Mouse (Mus musculus) T-helper 2 cell (primary cell): ENCODE measurements at regions not wholly inside any gene's neighbourhood (a gene's known extent, or its start where the extent isn't known, plus 50 kb on each side); places are given as distances from the start of the nearest gene placed in this dataset.

Experiments used
- in situ Hi-C: fragments of 300-600 bp; cut with MboI, MseI; formaldehyde crosslinking; loops from one replicate; pipeline ENCODE4 v1.15.1; 2025; ENCODE audit warnings: high pct_unique_total_duplicates

DNA sequence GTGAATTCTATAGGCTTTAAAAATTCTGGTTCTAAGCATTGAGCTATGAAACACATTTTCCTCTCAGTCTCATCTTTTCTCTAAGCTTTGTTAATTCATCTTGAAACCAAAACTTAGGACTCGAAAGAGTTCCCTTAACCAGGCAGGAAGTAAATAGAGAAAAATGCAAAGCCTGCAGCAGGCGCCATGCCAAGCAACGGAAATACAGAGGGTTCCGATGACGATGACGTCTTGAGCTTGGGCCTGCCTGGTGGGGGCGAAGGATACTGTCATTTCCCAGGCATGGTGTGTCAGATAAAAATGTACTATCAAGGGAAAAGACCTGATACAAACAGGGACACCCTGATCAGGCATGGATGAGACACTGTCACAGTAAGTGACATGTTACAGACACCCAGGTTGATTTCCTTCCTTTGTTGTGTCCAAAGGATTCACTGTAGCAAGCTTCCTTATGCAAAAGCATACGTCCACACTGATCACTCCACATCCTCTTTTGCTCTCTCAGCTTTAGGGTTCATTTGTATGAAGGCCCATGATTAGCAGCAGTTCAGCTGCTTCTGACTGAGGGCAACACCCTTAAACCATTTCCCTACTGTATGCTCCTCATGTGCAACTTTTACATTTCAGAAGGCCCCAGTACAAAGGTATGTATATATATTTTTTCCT is 135.0 kb downstream of the Cemip2 start:
- in situ Hi-C loops = no loop called here

DNA sequence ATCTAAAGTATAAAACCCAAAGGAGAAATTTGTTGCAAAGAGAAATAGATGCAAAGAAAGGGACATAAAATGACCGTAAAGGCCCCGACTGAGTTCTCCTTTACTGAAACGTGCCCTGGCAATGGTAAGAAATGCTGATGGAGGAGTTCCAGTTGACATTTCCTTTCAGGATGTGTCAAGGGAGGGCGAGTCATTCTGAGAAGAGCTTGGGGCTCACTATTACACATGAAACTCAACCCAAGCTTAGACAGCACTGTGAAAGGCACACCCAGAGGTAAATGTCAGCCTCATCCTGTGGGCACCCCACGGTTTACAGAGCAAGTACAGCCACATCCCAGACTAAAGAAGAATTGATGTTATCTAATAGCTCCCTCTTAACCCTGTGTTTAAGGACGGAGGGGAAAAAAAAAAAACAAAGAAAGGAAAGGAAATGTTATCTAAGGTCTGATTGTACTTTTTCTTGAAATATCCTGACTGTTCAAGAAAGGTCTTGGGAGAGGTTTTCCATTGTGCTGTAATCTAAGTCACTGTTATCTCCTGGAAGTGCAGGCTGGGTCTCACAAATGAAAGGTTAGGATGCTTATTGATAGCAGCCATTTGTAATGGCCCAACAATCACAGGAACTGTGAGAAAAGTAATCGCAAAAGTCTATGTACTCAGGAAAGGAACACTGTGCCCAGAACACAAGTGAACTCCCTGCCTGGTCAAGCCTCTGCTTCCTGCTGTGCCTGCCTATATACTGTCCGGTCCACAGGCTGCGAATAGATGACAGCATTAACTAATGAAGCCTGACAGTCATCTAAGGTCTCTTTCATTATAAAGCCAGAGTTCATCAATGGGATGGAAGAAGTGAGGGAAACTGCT is 135.8 kb downstream of the Cemip2 start:
- in situ Hi-C loops = no loop called here

DNA sequence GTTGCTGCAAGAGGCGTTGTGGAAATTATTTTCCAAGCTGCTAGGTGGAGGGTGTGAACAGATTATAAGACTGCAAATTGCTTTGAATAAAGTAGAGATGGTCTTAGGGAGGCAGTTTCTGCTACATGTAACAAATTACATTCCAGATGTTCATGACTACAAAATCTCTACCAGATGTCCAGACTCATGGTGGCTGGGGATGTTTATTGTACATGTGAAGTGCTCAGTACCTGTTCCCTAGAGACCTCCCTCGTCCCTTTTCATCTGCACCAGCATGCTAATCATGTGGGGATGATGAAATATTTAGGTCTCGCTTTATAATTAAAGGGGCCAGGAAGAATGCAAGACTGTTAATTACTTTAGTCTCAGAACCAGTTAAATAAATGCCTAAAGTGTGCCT is 136.5 kb downstream of the Cemip2 start:
- in situ Hi-C loops = no loop called here

DNA sequence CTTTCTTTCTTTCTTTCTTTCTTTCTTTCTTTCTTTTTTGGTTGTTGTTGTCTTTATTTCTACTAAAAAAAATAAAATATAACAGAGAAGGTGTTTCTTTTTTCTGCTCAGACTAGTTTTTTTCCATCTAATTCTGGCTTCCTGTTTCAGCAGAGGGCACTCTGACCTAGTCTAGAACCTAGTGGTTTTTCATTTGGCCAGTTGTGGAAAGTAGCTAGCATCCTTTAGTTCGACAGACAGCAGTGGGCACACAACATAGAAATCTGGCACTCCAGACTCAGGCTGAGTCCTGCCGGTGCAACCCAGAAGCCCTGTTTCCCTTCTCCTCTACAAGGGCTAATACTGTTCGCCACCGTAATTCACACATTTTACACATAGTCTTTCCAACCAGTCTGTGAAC is 140.0 kb downstream of the Cemip2 start:
- in situ Hi-C loops = no loop called here

DNA sequence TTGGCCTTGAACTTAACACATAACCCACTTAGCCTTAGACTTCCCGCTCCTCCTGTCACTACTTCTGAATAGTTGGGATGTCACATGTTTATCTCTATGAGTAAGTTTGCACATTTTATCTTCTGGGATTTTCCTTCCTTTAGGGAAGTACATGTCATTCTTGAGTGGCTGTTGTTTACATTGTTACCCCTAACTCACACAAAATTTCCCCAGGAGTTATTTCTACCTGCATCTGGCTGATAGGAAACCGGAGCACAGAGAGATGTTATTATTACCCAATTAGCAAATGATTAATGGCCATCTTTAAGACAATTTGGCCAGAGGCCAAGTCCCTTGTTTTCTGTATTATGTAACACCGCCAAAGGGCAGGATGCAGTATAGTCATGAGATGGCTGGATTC is 140.9 kb downstream of the Cemip2 start:
- in situ Hi-C loops = no loop called here

DNA sequence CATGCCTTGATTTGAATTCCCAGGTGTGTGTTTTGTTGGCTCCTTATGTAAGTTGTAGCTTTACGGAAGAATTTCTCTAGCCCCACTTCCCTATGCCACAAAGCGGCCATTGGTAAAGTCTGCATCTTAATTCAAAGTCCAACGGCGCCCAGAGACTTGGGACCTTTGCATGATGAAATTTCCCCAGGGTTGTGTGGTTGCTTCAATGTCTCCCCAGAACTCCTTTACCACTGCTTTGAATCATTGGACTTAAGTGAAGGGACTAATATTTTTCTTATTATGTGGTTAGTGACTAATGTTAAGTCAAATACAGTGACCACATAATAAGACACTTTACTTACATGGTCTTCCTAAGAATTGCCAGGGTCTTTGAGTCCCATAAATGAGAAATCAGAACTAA is 162.0 kb downstream of the Cemip2 start:
- in situ Hi-C loops = no loop called here

DNA sequence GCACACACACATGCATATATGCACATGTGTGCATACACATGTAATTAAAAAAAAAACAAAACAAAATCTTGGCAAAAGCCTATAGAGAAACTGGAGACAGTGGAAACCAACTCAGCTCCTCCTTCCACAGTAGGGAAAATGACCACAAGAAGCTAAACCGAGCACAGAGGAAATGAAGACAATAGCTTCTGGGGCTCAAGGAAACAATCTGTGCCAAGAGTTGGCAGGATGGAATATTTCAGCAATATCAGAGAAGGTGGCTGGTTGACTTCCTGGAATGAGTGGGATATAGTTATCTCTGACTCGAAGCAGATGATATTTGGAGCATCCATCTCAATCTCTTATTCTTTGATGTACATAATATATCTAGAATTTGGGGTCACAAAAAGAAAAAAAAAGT is 163.6 kb downstream of the Cemip2 start:
- in situ Hi-C loops = no loop called here

DNA sequence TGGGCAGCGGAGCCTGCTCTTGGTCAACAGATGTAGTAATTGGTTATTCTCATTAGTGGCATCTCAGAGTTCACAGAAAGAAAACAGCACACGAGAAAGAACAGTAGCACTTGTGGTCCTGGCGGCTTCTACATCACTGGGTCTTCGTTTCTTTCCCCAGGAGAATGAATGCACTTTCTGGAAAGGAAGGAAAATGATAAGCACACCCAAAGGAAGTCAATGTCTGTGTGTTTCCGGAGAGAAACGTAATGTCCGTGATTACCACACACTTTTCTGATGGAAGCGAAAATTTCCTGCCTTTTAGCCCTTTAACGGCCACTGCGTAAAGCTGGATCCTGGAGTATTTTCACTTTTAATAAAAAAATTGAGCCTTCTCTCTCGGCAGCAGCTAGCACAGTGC is 164.1 kb downstream of the Cemip2 start:
- in situ Hi-C loops = no loop called here

DNA sequence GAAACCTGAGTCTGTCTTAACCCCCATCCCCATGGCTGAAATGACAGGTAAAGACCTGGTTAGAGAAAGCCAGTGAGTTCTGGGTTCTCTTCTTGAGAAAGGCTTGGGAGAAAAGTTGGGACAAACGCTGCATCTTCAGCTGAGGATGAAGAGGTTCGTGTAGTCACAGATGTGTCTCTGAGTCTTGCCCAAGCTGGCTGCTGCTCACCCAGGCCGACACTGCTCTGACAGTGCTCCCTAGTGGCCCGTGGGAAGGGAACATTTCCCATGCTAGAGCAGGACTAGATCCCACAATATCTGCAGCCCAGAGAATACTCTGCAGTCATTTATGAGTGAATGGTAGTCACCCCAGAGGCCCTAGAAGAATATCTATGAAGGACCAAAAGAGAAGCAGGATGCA is 165.3 kb downstream of the Cemip2 start:
- in situ Hi-C loops = no loop called here

DNA sequence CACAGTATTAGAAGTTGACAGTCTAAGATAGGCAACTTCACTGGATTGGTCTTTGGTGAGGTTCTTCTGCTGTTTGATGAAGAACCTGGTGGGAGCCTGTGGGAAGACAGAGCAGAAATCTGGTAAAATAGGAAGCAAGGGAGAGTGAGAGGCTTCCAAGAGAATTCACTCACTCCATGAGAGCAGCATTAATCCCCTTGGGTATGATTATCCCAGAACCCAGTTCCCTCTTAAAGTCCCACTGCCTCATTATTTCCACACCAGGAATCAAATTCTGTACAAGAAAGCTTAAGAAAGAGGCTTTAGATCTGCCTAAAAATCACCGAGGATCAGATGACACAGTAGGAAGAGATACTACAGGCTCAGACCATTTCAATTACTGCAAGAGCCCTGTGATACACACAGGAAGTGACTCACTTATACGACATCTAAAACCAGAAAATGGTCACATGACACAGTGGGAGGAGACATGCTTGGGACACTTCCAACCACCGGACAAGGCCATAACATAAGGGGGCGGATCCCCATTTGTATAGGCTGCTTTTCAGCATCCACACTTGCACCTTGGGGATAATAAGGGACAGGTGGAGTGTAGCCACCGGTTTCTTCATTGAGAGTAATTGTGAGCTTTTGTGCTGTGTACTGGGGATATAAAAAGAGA is 168.2 kb downstream of the Cemip2 start:
- in situ Hi-C loops = loop anchor here (5.0 kb wide), 1 partner anchor 84 kb away; no protein-coding TSS in a partner anchor

DNA sequence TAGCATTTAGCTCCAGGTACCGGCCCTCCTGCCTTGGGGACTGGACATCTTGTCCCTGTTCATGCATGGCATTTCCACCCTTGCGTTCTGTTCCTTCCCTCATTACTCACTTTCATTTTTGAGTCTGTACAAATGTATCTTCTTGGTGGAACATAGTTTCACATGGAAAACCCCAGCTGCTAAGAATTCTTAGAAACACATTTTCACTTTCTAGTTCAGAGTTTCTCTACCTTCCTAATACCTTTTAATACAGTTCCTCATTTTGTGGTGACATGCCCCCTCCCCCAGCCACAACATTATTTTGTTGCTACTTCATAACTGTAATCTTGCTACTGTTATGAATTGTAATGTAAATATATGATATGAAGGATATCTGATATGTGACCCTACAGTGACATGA is 169.9 kb downstream of the Cemip2 start:
- in situ Hi-C loops = loop anchor here (5.0 kb wide), 1 partner anchor 86 kb away; no protein-coding TSS in a partner anchor

DNA sequence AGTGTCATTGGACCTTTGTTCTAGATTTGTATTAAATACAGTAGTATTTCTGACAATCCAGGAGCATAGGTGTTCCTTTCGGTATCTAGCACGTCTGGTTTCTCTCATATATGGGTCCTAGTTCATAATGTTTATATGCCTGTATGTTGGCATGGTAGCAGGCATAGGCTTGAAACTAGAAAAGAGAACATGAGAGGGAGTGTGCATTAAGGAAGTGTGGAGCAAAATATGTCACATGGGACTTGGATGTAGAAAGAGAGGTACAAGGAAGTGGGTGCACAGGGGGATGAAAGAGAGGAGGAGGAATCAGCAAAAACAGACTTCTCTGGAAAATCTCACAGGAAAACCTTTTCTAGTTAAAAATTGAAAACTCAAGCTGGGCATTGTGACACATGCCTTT is 176.2 kb upstream of the Trpm3 start:
- in situ Hi-C loops = no loop called here

DNA sequence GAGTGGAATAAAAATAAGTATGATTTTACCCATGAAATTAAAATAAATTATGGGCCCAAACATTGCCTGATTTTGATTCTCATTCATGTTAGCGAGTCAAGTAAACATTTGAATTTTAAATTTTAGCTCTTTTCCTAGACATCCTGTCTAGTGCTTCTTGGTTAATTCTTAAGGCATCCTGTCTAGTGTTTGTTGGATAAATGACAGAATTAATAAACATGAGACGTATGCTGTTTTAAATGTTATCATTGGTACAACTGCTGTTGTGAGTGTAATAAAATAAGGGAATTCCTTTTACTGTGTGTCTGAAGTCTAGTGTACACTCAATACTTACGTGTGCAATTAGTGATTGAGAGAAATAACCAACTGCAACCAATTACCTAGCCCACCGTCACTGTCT is 149.0 kb upstream of the Trpm3 start:
- in situ Hi-C loops = no loop called here

DNA sequence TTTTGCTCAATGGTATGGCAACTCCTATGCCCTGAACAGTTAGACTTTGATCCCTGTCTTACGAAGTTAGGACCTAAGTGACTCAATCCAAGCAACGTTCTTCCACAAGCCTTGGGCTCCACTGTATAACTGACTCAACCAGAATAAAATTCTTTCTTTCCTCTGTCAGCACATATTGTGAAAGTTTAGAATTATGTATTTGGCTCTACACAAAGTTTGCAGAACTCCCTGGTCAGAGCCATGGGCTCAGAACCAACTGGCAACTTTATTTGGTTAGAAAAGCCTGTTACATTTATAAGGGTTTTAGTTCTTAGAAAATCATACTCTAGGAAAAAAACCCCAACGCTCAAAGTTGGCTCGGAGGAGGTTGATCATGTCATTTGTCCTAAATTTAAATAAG is 147.9 kb upstream of the Trpm3 start:
- in situ Hi-C loops = no loop called here

DNA sequence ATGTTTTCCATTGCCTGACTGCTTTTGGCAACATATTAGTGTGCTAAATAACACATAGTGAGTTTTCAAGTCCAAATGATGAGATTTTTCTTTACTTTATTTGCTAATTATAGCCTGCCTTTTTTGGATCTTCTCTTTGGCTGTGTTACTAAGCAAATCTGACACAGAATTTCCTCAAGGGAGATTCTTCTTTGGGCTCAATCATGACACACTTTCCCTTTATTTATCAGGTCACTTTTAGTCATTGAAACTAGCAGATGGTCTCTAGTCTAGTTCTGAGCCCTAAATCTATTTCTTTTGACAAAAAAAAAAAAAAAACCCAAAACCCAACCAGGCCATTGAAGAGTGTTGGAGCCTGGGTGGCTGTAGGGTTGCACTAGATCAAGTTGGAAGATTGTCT is 147.4 kb upstream of the Trpm3 start:
- in situ Hi-C loops = no loop called here

DNA sequence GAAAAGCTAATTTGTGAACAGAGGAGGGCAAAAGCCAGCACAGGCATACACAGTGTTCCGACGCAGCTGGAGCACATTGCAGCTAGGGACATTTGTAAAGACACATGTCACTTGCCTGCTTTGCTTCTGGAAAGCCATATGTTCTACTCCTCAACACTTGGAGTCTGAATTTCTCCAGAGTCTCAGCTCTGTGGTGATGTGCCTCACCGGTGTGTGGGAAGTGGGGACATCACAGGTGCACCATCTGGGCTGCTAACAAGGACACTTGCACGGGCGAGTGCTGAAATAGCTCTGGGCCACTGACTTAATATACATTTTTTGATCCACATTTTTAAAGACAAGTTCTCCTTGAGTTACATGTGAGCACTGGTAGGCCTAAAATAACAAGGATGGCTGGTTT is 139.2 kb upstream of the Trpm3 start:
- in situ Hi-C loops = no loop called here

DNA sequence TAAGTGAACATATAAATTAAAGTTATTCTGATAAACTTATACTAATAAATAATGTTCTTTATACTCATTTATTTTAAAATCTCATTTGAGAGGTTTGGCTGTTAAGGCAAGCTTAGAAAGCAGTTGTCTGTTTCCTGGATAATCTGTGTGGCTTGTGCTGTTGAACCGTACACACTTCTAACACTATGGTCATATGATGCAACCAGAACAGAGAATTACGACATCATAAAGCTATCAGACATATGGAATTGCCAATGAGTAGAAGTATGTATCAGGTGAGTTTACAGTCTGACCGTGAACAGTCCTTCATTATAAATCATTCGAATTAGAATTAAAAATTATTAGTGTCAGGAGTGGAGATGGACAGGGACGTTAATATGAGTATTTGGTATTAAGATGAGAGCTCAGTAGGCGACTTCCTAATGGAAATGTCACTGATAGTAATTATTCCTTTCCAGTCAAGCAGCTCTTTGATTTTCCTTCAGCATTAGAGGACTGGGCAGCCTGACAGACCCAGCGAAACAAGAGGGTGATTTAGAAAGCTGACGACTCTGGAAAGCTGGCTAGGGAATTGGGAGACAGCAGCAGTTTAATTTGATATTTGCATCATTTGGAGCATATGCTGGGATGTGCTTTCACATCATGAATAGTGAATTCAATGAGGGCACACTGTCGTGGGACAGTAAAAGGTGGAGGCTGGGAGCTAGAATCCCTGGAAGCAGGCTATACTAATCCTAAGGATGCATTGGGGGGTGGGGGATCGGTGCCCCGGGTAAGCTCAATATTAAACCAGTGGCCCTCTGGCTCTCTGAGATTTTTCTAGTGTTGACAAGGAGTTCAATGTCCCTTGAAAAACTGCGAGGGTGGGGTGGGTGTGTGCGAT is 130.6 kb upstream of the Trpm3 start:
- in situ Hi-C loops = no loop called here

DNA sequence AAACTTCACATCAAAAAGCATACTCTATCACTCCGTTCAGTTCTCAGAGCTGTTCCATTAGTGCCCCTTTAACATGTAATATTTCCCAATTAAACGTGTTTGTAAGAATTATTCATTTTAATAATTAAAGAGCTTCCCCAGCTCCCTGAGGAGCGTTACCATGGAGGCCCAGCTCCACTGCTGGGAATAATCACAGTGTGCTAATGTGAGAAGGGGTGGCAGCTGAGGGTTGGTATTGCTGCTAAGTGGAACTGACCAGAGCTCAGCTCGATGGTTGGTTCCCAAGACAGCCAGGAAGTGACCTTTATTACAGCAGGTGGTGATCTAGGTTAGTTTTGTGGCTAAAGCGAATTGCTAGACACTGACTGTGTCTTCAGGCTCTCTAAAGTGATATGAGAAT is 128.6 kb upstream of the Trpm3 start:
- in situ Hi-C loops = no loop called here

DNA sequence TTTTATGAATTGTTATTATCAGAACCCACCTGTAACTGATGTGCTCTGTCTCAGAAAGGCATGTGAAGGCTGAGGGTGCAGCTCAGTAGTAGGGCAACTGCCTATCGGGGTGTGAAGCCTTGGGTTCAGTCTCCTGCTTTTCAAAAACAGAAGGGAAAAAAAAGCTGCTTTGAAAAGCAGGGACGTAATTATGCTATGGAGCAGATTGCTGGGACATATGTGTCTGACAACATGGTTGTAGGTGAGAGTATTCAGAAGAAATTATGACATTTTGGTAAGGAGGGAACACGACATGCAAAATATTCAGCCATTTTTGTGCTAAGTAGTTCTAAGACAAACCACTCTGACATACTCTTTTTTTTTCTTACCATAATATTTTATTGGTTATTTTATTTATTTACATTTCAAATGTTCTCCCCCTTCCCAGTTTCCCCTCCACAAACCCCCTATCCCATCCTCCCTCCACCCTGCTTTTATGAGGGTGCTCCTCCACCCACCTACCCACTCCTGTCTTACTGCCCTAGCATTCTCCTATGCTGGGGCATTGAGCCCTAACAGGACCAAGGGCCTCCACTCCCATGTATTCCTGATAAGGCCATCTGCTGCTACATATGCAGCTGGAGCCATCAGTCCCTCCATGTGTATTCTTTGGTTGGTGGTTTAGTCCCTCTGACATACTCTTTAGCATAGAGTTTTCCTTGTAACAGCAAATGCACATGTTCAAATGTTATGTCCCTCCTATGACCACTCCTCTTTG is 122.8 kb upstream of the Trpm3 start:
- in situ Hi-C loops = no loop called here

DNA sequence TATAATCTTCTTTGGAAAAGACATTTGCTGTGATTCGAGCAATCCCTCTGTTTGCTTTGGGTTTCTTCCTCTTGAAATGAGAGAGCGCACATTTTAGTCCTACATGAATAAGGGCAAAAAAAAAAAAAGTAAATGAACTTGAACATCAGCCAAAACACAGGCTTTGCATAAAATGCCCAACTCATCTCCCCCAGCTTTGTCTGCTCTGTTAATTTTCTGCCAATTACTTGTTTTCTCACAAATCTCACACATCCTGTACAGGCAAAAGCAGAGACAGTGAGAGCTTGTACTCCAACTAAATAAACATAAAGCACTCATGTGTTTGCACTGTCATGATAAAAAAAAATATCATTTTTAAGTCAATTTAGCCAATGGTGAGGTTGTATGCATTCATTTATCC is 121.4 kb upstream of the Trpm3 start:
- in situ Hi-C loops = no loop called here

DNA sequence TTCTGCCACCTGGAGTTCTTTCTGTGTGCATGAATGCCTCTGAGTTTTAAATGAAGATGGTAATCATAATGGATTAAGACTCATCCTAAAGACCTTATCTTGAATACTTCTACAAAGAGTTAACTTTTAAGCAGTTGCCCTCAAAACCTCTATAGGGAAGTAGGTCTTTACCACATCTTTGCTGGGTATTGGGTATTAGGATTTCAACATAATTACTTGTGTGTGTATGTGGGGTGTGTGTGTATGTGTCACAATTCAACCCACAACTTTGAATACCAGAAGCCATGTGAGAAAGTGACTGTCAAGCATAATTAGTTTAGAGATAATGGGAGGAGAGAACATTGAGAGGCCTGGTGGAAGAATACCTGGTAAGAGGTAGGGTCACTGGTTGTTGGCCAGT is 111.3 kb upstream of the Trpm3 start:
- in situ Hi-C loops = no loop called here
